Mouse (Mus musculus): ENCODE measurements at regions not wholly inside any gene's neighbourhood (a gene's known extent, or its start where the extent isn't known, plus 50 kb on each side); places are given as distances from the start of the nearest gene placed in this dataset. TPM values are rescaled to one million over a fixed set of nuclear protein-coding genes. Genes with fewer than 3 reads are reported as not detected.

DNA sequence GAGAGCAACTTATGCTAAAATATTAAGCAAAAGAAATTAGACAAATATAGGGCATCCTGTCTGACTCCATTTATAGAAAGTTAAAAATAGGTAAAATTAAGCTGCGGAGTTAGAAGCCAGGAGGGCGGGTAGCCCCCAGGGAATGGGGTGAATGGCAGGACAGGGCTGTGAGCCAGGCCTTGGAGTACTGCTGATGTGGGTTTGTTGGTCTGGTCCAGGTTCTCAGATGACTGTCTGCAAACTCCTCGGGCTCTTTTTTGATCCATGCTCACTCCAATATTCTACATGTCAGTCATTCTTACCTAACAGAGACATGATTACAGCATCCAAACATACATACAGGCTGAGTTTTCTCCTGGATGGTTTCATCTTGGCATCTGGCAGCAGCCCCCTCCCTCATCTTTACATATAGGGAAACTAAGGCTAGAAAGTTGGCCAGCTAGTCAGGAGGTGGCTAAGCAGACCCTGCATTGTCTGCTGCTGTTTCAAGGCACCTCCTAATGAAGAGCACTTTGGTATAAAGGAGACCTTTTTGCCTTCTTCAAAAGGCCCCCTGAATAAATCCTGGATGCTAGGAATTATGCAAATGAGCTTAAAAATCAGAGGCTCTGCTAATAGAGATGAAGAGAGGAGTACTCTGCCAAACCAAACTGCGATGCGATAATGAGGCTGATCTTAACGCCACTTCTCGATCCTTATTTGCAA is 354.4 kb downstream of the Xylt1 start:
- no peaks in the 10 kb centered on the region for H3K27me3 ChIP-seq (replicated peaks)
- WGBS, result 85% methylated on average over 7 of the region's 7 CpGs
- H3K4me3 ChIP-seq, result no peak overlapping the region
- no peak overlapping the region for H3K27ac ChIP-seq (ENCODE audit: poor library complexity, severe bottlenecking)
- no peak for ATAC-seq (ENCODE audit: insufficient number of reproducible peaks, low FRiP score)
- H3K4me1 ChIP-seq (replicated peaks), result no peaks in the 10 kb centered on the region
- H3K4me2 ChIP-seq, result no peak overlapping the region
- no peaks in the 10 kb centered on the region for H3K36me3 ChIP-seq
- H3K9me3 ChIP-seq (replicated peaks), result no peaks in the 10 kb centered on the region
- no peak overlapping the region for H3K9ac ChIP-seq

GRCm38 (mm10) chr7:117729067-117729466 is 348.3 kb downstream of the Xylt1 start:
- Histone ChIP-seq H3K36me3 (no peaks in the 10 kb centered on the region), H3K4me1 (replicated peaks) (no peaks in the 10 kb centered on the region), H3K9me3 (replicated peaks) (peaks cover 9% of the 10 kb centered on the region), H3K27ac (ENCODE audit: poor library complexity, severe bottlenecking) (no peak overlapping the region), H3K4me3 (no peak overlapping the region), H3K27me3 (replicated peaks) (no peaks in the 10 kb centered on the region), H3K9ac (no peak overlapping the region), H3K4me2 (no peak overlapping the region)
- ATAC-seq (ENCODE audit: insufficient number of reproducible peaks, low FRiP score), result no peak
- 70% methylated on average over 4 of the region's 4 CpGs for WGBS

Small RNAs in the stretch of these regions (microRNA-seq; reads per million reads assigned to microRNA genes)
- gene Gm24063, result not detected

All from heart, embryonic 12.5 days (tissue).